Mouse (Mus musculus) hindbrain, embryonic 13.5 days (tissue): ENCODE measurements at regions not wholly inside any gene's neighbourhood (a gene's known extent, or its start where the extent isn't known, plus 50 kb on each side); places are given as distances from the start of the nearest gene placed in this dataset.

Experiments
- ATAC-seq: fragments of 200-750 bp; cut with Nextera tagmentation; 2 replicates; pipeline ENCODE4 v1.8.0; 2017; ENCODE audit warnings: moderate TSS enrichment; ENCODE audit not compliant: low FRiP score
- H3K27ac ChIP-seq: fragments of 300-500 bp; sonication (generic); 2 replicates; pipeline ENCODE4 v1.5.1; 2015; ENCODE audit warnings: inconsistent platforms, mild to moderate bottlenecking, moderate library complexity
- H3K27me3 ChIP-seq: fragments of 300-500 bp; sonication (generic); 2 replicates; pipeline ENCODE4 v1.6.1; 2015; ENCODE audit warnings: mild to moderate bottlenecking, inconsistent platforms
- H3K36me3 ChIP-seq: fragments of 300-500 bp; sonication (generic); 2 replicates; pipeline ENCODE4 v1.6.1; 2015; ENCODE audit warnings: mild to moderate bottlenecking, inconsistent platforms
- H3K4me1 ChIP-seq: fragments of 300-500 bp; sonication (generic); replicated peaks from 2 replicates; pipeline ENCODE4 v1.6.1; 2015; ENCODE audit warnings: inconsistent platforms
- H3K4me2 ChIP-seq: fragments of 300-500 bp; sonication (generic); 2 replicates; pipeline ENCODE4 v1.6.1; 2015; ENCODE audit warnings: inconsistent platforms, mild to moderate bottlenecking, moderate library complexity
- H3K4me3 ChIP-seq: fragments of 300-500 bp; sonication (generic); 2 replicates; pipeline ENCODE4 v1.5.1; 2015; ENCODE audit warnings: mild to moderate bottlenecking, inconsistent platforms
- H3K9ac ChIP-seq: fragments of 300-500 bp; sonication (generic); 2 replicates; pipeline ENCODE4 v1.6.1; 2015; ENCODE audit warnings: mild to moderate bottlenecking, inconsistent platforms
- H3K9me3 ChIP-seq: fragments of 300-500 bp; sonication (generic); 2 replicates; pipeline ENCODE4 v1.6.1; 2016; ENCODE audit warnings: inconsistent platforms
- WGBS: fragments of 180-500 bp; shearing (Covaris S2); methylation state at CpG from one replicate; pipeline ENCODE4 v1.1.7; 2015; 5-methylcytosine and 5-hydroxymethylcytosine counted together

GRCm38 (mm10) chr6:126395015-126395414, 140.2 kb downstream of the Kcna5 start:
- ATAC-seq, result no peak
- H3K4me3 ChIP-seq, result no peak overlapping the region
- peaks cover 6% of the 10 kb centered on the region; the same call in 1 of the 2 replicates for H3K4me1 ChIP-seq
- no peaks in the 10 kb centered on the region for H3K9me3 ChIP-seq
- H3K4me2 ChIP-seq, result no peak overlapping the region
- WGBS, result 77% methylated on average over 3 of the region's 3 CpGs
- H3K27ac ChIP-seq, result no peak overlapping the region
- H3K36me3 ChIP-seq, result no peaks in the 10 kb centered on the region
- no peak overlapping the region for H3K9ac ChIP-seq
- H3K27me3 ChIP-seq, result no peaks in the 10 kb centered on the region

DNA sequence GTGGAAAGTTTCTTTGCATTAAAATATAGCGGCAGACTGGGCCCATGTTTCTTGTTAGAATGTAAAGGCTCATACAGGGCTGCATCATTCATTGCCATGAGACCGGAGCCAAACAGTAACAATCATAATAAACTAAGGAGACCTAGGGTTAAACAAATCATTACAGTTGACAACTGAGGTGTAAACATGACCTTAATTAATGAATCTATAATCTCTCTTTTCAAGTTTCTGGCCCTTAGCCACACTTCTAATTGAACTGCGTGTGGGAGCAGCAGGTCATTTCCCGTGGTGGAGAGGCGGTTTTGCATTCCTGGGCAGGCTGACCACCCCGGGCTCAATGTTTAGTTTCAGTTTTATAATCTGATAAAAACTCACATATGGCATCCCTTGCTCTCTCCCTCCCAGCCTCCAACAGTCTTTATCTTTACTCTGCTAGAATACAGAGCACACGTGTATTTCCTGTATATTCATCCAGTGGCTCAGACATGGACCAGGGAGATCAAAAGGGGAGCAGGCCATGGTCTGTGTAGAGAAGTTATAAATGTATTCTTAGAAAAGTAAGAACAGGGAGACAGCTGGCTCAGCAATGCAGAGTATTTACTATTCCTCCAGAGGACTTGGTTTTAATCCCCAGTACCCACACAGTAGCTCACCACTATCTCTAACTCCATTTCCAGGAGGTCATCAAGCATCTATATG, 141.0 kb downstream of the Kcna5 start:
- H3K4me3 ChIP-seq, result no peak overlapping the region
- peaks cover 6% of the 10 kb centered on the region; the same call in 1 of the 2 replicates for H3K4me1 ChIP-seq
- no peak overlapping the region for H3K4me2 ChIP-seq
- H3K27me3 ChIP-seq, result no peaks in the 10 kb centered on the region
- 60% methylated on average over 7 of the region's 7 CpGs for WGBS
- ATAC-seq, result no peak
- no peaks in the 10 kb centered on the region for H3K36me3 ChIP-seq
- no peak overlapping the region for H3K27ac ChIP-seq
- H3K9me3 ChIP-seq, result no peaks in the 10 kb centered on the region
- H3K9ac ChIP-seq, result no peak overlapping the region

DNA sequence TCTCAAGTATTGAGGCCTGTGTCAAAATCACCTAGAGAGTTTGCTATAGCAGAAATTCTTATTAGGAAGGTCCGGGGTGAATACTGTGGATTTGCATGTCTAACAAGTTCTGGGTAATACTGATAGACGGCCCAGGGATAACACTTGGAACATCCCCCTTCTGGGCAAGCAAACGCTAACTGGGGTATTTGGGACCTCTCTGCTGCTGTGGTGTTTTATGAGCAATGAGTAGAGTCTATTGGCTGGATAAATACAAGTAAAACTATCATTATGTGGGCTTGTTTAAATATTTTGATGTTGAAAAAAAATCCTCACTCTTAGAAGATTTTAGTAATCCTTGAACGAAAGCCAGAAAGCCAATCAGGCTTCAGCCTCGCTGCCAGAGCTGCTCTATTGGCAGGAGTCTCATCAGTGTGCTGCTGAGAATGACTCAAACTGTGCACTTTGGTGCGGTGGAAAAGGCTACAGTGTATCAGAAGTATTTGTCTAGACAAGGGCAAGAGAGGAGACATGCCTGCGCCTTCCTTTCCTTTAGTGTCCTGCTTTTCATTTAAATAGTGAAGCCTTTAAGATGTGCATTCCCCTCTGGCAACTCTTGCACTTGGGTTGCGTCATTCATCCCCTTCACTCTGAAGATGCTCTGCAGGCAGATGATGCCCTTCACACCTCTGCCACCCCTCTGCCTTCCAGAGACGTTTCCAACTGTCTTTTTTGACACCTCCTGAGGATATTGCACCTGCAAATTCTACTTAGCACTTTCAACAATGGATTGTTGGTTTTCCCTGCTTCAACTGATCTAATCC, 150.8 kb downstream of the Kcna5 start:
- H3K9ac ChIP-seq, result no peak overlapping the region
- no peaks in the 10 kb centered on the region for H3K36me3 ChIP-seq
- H3K4me1 ChIP-seq, result no peaks in the 10 kb centered on the region
- H3K9me3 ChIP-seq, result no peaks in the 10 kb centered on the region
- no peak overlapping the region for H3K27ac ChIP-seq
- H3K27me3 ChIP-seq, result no peaks in the 10 kb centered on the region
- WGBS, result 79% methylated on average over 9 of the region's 9 CpGs
- no peak for ATAC-seq
- no peak overlapping the region for H3K4me2 ChIP-seq
- H3K4me3 ChIP-seq, result no peak overlapping the region

DNA sequence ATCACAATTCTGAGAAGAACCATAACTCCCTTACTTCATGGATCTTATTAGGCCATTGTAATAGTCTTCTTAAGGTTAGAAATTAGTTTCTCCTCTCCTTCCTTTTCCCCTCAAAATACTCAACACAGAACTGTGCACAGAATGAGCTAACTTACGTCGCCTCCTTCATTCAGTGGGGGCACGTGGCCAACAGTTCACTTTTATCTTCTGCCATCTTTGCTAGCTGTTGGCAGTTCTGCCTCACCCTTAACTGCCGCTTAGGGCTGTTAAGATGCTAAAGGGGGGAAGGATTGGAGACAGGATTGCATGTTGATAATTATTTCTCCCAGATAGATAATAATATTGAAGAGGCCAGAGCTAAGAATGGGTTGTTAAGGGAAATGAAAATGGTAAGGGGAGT, 158.0 kb downstream of the Kcna5 start:
- H3K4me1 ChIP-seq, result no peaks in the 10 kb centered on the region
- H3K4me3 ChIP-seq, result no peak overlapping the region
- 88% methylated on average over 4 of the region's 4 CpGs for WGBS
- H3K27ac ChIP-seq, result no peak overlapping the region
- H3K9ac ChIP-seq, result no peak overlapping the region
- H3K4me2 ChIP-seq, result no peak overlapping the region
- H3K9me3 ChIP-seq, result no peaks in the 10 kb centered on the region
- ATAC-seq, result no peak
- H3K27me3 ChIP-seq, result no peaks in the 10 kb centered on the region
- H3K36me3 ChIP-seq, result no peaks in the 10 kb centered on the region

DNA sequence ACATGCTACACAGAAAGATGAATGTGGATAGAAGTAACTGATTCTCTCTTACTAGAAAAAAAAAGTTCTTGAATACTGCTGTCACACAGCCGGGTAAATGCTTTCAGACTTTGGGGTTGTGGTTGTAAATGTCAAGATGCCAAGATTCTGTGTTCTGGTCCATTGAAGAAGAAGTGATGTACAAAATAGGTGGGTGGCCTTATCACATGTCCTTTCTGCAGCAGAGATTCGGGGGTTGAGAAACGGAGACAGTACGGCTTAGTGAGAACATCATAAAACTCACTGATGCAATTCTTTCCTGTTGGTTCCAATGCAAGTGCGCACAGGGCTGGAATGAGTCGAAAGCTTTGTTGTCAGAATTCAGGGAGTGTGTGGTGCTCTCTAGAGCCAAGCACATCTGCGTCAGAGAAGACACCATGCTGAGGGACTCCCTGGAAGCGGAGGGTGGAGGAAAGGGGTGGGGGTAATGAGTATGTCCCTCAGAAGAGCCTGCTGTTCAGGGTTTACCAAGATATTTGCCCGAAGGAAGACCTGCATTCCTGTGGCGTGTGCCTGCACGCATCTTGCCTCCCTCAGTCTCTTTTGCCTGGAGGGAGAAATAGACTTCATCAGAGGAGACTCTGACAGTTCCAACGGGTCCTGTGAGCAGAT, 160.1 kb downstream of the Kcna5 start:
- no peak overlapping the region for H3K4me2 ChIP-seq
- no peak for ATAC-seq
- H3K4me1 ChIP-seq, result 0 out of 2 replicates have a peak, but pooled peaks cover 4% of the 10 kb centered on the region
- H3K4me3 ChIP-seq, result no peak overlapping the region
- H3K27me3 ChIP-seq, result no peaks in the 10 kb centered on the region
- H3K9me3 ChIP-seq, result no peaks in the 10 kb centered on the region
- no peak overlapping the region for H3K9ac ChIP-seq
- 70% methylated on average over 12 of the region's 12 CpGs for WGBS
- H3K36me3 ChIP-seq, result no peaks in the 10 kb centered on the region
- no peak overlapping the region for H3K27ac ChIP-seq

- Histone ChIP-seq H3K27ac (no peak overlapping the region), H3K27me3 (no peaks in the 10 kb centered on the region), H3K36me3 (no peaks in the 10 kb centered on the region), H3K9me3 (no peaks in the 10 kb centered on the region), H3K9ac (no peak overlapping the region), H3K4me1 (0 out of 2 replicates have a peak, but pooled peaks cover 4% of the 10 kb centered on the region), H3K4me2 (no peak overlapping the region), H3K4me3 (no peak overlapping the region)
- 0 out of 2 replicates have a peak, but pooled peaks have one; percentile 49 for ATAC-seq
- 74% methylated on average over 5 of the region's 5 CpGs for WGBS
These were observed 163.2 kb downstream of the Kcna5 start for GRCm38 (mm10) chr6:126371971-126372370.

- no peak overlapping the region for H3K9ac ChIP-seq
- no peak overlapping the region for H3K4me3 ChIP-seq
- H3K4me2 ChIP-seq, result no peak overlapping the region
- H3K36me3 ChIP-seq, result no peaks in the 10 kb centered on the region
- no peak for ATAC-seq
- 0 out of 2 replicates have a peak, but pooled peaks cover 4% of the 10 kb centered on the region for H3K4me1 ChIP-seq
- no peaks in the 10 kb centered on the region for H3K27me3 ChIP-seq
- H3K9me3 ChIP-seq, result no peaks in the 10 kb centered on the region
- WGBS, result 85% methylated on average over 2 of the region's 2 CpGs
- H3K27ac ChIP-seq, result no peak overlapping the region
These were observed 163.7 kb downstream of the Kcna5 start for GRCm38 (mm10) chr6:126371489-126371888.

GRCm38 (mm10) chr6:126365495-126365894, 169.7 kb downstream of the Kcna5 start:
- Histone ChIP-seq H3K4me2 (no peak overlapping the region), H3K9me3 (no peaks in the 10 kb centered on the region), H3K36me3 (no peaks in the 10 kb centered on the region), H3K27me3 (no peaks in the 10 kb centered on the region), H3K9ac (no peak overlapping the region), H3K4me1 (no peaks in the 10 kb centered on the region), H3K4me3 (no peak overlapping the region), H3K27ac (no peak overlapping the region)
- 89% methylated on average over 8 of the region's 8 CpGs for WGBS
- ATAC-seq, result no peak

DNA sequence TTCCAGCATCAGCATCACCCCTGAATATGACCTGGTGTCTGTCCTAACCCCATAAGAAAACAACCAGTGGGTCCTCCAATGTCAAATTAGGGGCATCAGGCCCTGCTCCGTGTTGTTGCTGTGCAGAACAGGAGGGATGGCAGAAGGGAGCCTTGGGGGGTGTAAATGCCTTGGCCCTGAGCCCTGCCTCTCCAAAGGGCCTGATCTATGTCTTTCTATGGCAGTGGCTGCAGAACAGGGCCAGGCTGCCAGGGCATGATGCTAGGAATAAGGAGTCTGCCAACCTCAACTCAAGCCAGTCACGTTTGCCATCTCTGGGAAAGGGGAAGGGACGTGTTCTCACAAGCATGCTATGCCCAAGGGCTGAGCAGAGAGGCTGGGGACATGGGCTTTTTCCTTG, 172.9 kb downstream of the Kcna5 start:
- no peak overlapping the region for H3K4me3 ChIP-seq
- H3K4me1 ChIP-seq, result no peaks in the 10 kb centered on the region
- H3K9me3 ChIP-seq, result no peaks in the 10 kb centered on the region
- no peak overlapping the region for H3K27ac ChIP-seq
- no peaks in the 10 kb centered on the region for H3K27me3 ChIP-seq
- H3K9ac ChIP-seq, result no peak overlapping the region
- H3K36me3 ChIP-seq, result no peaks in the 10 kb centered on the region
- no peak overlapping the region for H3K4me2 ChIP-seq
- no peak for ATAC-seq
- 72% methylated on average over 3 of the region's 3 CpGs for WGBS

DNA sequence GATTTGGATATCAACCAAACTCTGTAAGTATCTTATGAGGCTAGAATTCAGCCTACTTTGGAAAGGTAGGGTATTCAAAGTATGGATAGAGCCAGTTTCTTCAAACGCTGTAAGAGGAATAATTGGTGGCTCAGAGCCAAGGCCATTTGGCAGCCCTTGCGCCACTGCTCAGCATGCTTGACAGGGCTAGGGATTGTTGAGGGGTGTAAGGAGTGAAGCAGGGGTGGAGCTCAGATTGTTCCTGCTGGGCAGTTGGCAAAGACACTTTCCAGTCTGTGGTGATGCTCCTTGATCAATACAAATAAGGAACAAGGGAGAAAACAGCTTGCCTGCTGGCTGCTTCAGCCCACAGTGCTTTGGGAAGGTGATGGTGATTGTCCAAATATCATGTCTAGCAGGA, 181.9 kb downstream of the Kcna5 start:
- Histone ChIP-seq H3K9ac (no peak overlapping the region), H3K27me3 (peaks cover 3% of the 10 kb centered on the region; the same call in 1 of the 2 replicates), H3K9me3 (no peaks in the 10 kb centered on the region), H3K27ac (no peak overlapping the region), H3K36me3 (no peaks in the 10 kb centered on the region), H3K4me1 (peaks cover 7% of the 10 kb centered on the region), H3K4me3 (no peak overlapping the region), H3K4me2 (no peak overlapping the region)
- peak; percentile 69; the same call in 1 of the 2 replicates for ATAC-seq
- WGBS, result 21% methylated on average over 2 of the region's 2 CpGs

DNA sequence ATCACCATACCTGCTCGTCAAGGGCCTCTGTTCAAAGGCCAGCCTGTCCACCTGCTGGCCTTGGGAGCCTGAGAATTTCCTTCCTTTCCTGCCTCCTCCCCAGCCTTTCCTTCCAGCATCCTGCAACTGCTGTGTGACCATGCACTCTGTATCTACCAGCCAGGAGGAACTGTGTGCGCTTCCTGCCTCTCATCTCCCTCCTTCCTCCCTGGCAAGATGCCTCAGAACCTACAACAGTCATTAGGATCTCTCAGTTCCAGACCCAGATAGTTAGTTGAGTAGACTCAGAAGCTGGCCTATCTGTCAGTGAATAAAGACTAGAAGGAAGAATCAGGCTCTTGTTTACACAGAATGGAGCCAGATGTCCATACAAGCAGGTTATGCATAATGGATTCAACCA, 183.8 kb upstream of the Ntf3 start:
- ATAC-seq, result no peak
- Histone ChIP-seq H3K4me2 (no peak overlapping the region), H3K4me3 (no peak overlapping the region), H3K27me3 (peaks cover 3% of the 10 kb centered on the region; the same call in 1 of the 2 replicates), H3K9me3 (no peaks in the 10 kb centered on the region), H3K9ac (no peak overlapping the region), H3K36me3 (no peaks in the 10 kb centered on the region), H3K4me1 (peaks cover 10% of the 10 kb centered on the region), H3K27ac (no peak overlapping the region)
- 70% methylated on average over 2 of the region's 2 CpGs for WGBS

DNA sequence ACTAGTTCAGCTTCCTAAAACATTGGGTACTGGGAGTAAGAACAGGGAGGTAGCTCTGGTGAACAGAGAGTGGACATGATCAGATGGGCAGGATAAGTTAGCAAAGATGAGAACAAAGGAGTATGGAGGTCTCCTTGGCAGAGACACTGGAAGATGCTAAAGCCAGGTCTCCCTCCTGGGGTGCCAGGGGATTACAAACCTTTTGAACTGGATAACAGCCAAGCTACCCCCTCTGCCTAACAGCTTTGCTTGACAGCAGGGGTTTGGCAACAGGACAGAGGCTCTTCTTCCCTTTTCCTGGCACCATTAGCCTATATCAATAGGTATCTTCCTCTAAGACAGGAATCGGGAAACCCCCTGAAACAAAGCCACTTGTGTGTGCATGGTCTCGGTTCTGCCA, 183.2 kb upstream of the Ntf3 start:
- peaks cover 3% of the 10 kb centered on the region; the same call in 1 of the 2 replicates for H3K27me3 ChIP-seq
- H3K9ac ChIP-seq, result no peak overlapping the region
- no peak for ATAC-seq
- no peak overlapping the region for H3K4me2 ChIP-seq
- H3K36me3 ChIP-seq, result no peaks in the 10 kb centered on the region
- H3K9me3 ChIP-seq, result no peaks in the 10 kb centered on the region
- 60% methylated on average over 2 of the region's 2 CpGs for WGBS
- H3K27ac ChIP-seq, result no peak overlapping the region
- peaks cover 12% of the 10 kb centered on the region for H3K4me1 ChIP-seq
- no peak overlapping the region for H3K4me3 ChIP-seq
